Mouse (Mus musculus): ENCODE data around the gene Gm20388. TPM values are rescaled to one million over a fixed set of nuclear protein-coding genes. Genes with fewer than 3 reads are reported as not detected.

The Gm20388 gene
- polyA plus RNA-seq, 1 experiment from 2014 or later = not detected

GRCm38 (mm10) chr8:121174178-121174577 lies 1263.5 kb downstream of the Gm20388 start:
- Histone ChIP-seq H3K27ac (no peak overlapping the region), H3K4me1 (replicated peaks; ENCODE audit: control insufficient read depth, insufficient read depth, low read length) (0 out of 2 replicates have a peak, but pooled peaks cover 5% of the 10 kb centered on the region), H3K4me2 (replicated peaks) (no peak overlapping the region), H3K4me3 (replicated peaks; ENCODE audit: low read length) (no peak overlapping the region), H3K9me3 (ENCODE audit: control insufficient read depth, low read length) (no peaks in the 10 kb centered on the region), H3K9ac (no peak overlapping the region), H3K27me3 (ENCODE audit: control insufficient read depth, insufficient read depth, low read length) (no peaks in the 10 kb centered on the region), H3K36me3 (replicated peaks; ENCODE audit: control insufficient read depth, insufficient read depth) (no peaks in the 10 kb centered on the region)
- WGBS = 75% methylated on average over 10 of the region's 10 CpGs
- ATAC-seq (ENCODE audit: low FRiP score) = no peak
- no peak for DNase-seq (ENCODE audit: low spot score)

DNA sequence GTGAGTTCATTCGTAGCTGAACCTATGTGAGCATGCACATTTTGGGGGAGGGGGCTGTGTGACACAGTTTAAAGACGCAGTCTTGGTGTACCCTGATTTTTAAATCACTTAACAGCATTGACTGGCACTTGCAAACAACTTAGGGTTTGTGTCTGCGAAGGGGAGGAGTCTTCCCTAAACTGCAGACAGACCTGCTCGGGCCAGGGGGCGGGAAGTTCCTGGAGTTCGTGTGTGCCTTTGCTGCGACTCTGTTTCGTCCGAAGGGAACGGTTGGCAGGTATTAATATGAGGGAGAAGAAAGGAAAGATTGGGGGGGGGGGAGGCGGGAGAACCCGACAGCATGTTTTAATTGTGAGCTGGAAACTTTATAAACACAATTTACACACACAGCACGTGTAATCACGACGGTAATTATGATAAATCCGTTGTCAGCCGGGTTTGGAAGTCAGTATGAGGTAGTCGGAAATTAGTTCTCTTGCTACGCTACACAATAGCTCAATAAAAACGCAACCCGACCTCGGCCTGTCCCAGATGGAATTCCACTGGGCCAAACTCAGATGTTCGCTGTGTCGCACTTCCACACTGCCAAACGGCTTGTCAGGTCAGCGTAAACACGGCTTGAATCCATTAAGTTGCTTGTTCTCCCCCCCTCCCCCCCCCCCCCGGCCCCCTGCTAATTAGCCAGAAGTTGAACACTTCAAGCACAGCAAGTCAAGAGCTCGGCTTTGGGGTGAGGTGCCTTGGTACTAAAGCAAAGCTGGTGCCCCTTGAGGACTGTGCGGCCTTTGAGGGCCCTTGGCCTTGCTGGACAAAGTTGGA lies 1264.3 kb downstream of the Gm20388 start:
- WGBS = 50% methylated on average over 29 of the region's 30 CpGs
- H3K27ac ChIP-seq = no peak overlapping the region
- no peak overlapping the region for H3K4me3 ChIP-seq (replicated peaks; ENCODE audit: low read length)
- H3K4me1 ChIP-seq (replicated peaks; ENCODE audit: control insufficient read depth, insufficient read depth, low read length) = 0 out of 2 replicates have a peak, but pooled peaks cover 5% of the 10 kb centered on the region
- no peak for ATAC-seq (ENCODE audit: low FRiP score)
- H3K27me3 ChIP-seq (ENCODE audit: control insufficient read depth, insufficient read depth, low read length) = no peaks in the 10 kb centered on the region
- no peak for DNase-seq (ENCODE audit: low spot score)
- H3K9ac ChIP-seq = no peak overlapping the region
- no peaks in the 10 kb centered on the region for H3K9me3 ChIP-seq (ENCODE audit: control insufficient read depth, low read length)
- no peak overlapping the region for H3K4me2 ChIP-seq (replicated peaks)
- H3K36me3 ChIP-seq (replicated peaks; ENCODE audit: control insufficient read depth, insufficient read depth) = no peaks in the 10 kb centered on the region

- Histone ChIP-seq H3K36me3 (replicated peaks; ENCODE audit: control insufficient read depth, insufficient read depth) (no peaks in the 10 kb centered on the region), H3K4me3 (replicated peaks; ENCODE audit: low read length) (no peak overlapping the region), H3K27ac (no peak overlapping the region), H3K4me2 (replicated peaks) (no peak overlapping the region), H3K9me3 (ENCODE audit: control insufficient read depth, low read length) (no peaks in the 10 kb centered on the region), H3K27me3 (ENCODE audit: control insufficient read depth, insufficient read depth, low read length) (no peaks in the 10 kb centered on the region), H3K9ac (no peak overlapping the region), H3K4me1 (replicated peaks; ENCODE audit: control insufficient read depth, insufficient read depth, low read length) (peaks cover 4% of the 10 kb centered on the region; the same call in 1 of the 2 replicates)
- 74% methylated on average over 8 of the region's 8 CpGs for WGBS
- DNase-seq (ENCODE audit: low spot score) = no peak
- no peak for ATAC-seq (ENCODE audit: low FRiP score)
Observed at GRCm38 (mm10) chr8:121175540-121176090, 1265.0 kb downstream of the Gm20388 start.

DNA sequence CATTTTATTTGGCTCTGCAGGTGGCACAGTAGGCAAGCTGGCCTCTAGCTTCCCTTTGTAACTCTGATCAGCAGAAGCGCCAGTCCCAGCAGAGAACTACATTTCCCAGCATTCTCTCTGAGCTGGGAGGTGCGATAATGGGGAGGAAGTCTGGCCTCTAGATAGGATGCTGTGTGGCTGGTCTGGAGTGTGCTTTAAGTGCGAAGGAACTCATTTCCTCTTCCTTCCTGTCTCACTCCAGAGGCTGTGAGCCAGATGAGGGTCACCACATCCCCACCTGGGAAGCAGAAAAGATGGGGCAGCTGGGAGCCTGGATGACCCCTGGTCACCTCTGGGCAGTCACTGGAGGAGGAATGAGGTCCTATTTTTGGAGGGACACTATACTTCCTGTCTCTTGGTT lies 1265.7 kb downstream of the Gm20388 start:
- Histone ChIP-seq H3K4me1 (replicated peaks; ENCODE audit: control insufficient read depth, insufficient read depth, low read length) (peaks cover 10% of the 10 kb centered on the region), H3K9ac (no peak overlapping the region), H3K9me3 (ENCODE audit: control insufficient read depth, low read length) (no peaks in the 10 kb centered on the region), H3K4me3 (replicated peaks; ENCODE audit: low read length) (no peak overlapping the region), H3K36me3 (replicated peaks; ENCODE audit: control insufficient read depth, insufficient read depth) (no peaks in the 10 kb centered on the region), H3K4me2 (replicated peaks) (no peak overlapping the region), H3K27ac (no peak overlapping the region), H3K27me3 (ENCODE audit: control insufficient read depth, insufficient read depth, low read length) (no peaks in the 10 kb centered on the region)
- ATAC-seq (ENCODE audit: low FRiP score) = 0 out of 2 replicates have a peak, but pooled peaks have one; percentile 39
- DNase-seq (ENCODE audit: low spot score) = peak; percentile 49
- WGBS = 33% methylated on average over 3 of the region's 3 CpGs

DNA sequence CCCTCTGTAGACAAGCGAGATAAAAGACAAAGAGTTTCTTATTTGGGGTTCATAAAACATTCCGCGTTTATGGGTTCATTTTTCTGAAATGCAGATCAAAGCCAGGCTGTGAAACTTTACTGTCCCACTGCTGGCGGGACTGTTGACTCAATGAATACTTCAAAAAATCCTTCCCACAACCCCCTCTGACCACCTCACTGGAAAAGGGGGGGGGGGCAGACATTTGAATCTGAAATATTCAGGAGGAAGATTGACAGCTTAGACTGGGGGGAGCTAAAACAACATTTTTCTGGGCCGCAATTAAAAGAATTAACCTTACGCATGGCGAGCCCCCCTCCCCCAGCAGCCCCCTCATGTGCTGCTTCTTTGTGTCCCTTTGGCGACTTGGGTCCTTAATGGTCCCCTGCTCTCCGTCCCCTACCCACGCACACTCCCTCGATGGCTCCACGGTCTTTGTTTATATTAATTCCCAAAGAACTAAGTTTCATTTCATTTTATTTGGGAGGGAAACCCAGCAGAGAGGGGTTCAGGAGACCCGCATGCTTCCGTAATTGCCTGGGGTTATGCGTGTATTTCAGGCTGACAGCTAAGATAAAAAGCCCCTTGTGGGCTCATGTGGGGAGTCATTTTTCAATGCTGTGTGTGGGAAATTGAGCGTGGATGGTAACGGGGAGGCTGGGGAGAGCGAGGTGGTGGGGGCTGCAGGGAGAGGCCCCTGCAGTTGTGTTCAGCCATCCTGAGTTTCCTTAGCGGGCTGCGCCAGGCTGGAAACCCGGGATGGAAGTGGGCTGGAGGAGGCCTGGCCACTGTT lies 1270.0 kb downstream of the Gm20388 start:
- Histone ChIP-seq H3K27me3 (ENCODE audit: control insufficient read depth, insufficient read depth, low read length) (no peaks in the 10 kb centered on the region), H3K4me1 (replicated peaks; ENCODE audit: control insufficient read depth, insufficient read depth, low read length) (peaks cover 12% of the 10 kb centered on the region), H3K4me2 (replicated peaks) (peak overlapping the region; percentile 26), H3K9ac (no peak overlapping the region), H3K27ac (no peak overlapping the region; the same call in 1 of the 2 replicates), H3K4me3 (replicated peaks; ENCODE audit: low read length) (no peak overlapping the region), H3K9me3 (ENCODE audit: control insufficient read depth, low read length) (no peaks in the 10 kb centered on the region), H3K36me3 (replicated peaks; ENCODE audit: control insufficient read depth, insufficient read depth) (no peaks in the 10 kb centered on the region)
- ATAC-seq (ENCODE audit: low FRiP score) (peak; percentile 55; the same call in 1 of the 2 replicates), DNase-seq (ENCODE audit: low spot score) (peak; percentile 42)
- 28% methylated on average over 21 of the region's 21 CpGs for WGBS

DNA sequence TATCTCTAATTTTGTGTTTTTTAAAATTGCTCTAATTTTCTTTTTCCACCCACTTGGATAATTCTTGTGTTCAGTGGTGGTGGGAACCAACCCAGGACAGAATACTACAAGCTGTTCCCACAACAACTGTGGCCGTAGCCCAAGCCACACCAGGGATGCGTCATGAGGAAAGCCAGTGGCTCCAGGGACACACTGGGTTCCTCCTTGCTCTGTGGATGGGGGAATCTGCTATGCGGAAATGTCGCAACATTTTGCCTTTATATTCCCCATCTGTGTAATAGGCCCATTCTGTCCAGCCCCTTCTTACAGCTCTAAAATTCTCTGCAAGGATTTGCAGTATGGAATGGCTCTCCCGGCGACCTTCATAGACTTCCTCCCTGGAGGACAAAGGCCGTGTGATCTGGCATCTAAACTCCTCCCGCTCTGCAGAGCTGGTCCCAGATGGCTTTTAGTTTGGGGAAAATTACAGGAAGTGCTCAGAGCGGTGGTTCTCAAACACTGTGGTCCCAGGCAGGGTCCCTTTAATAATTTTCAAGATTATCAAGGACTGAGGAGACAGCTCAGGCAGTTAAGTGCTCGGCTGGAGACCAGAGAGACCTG lies 1270.7 kb downstream of the Gm20388 start:
- no peak for ATAC-seq (ENCODE audit: low FRiP score)
- H3K9me3 ChIP-seq (ENCODE audit: control insufficient read depth, low read length) = no peaks in the 10 kb centered on the region
- H3K27ac ChIP-seq = peak overlapping the region; percentile 24; the same call in 1 of the 2 replicates
- no peak overlapping the region for H3K9ac ChIP-seq
- H3K27me3 ChIP-seq (ENCODE audit: control insufficient read depth, insufficient read depth, low read length) = no peaks in the 10 kb centered on the region
- peak overlapping the region; percentile 26; the same call in 1 of the 2 replicates for H3K4me2 ChIP-seq (replicated peaks)
- peaks cover 12% of the 10 kb centered on the region for H3K4me1 ChIP-seq (replicated peaks; ENCODE audit: control insufficient read depth, insufficient read depth, low read length)
- WGBS = 55% methylated on average over 10 of the region's 10 CpGs
- H3K4me3 ChIP-seq (replicated peaks; ENCODE audit: low read length) = no peak overlapping the region
- no peak for DNase-seq (ENCODE audit: low spot score)
- H3K36me3 ChIP-seq (replicated peaks; ENCODE audit: control insufficient read depth, insufficient read depth) = no peaks in the 10 kb centered on the region

- Histone ChIP-seq H3K4me2 (replicated peaks) (no peak overlapping the region), H3K27ac (no peak overlapping the region), H3K4me3 (replicated peaks; ENCODE audit: low read length) (no peak overlapping the region), H3K4me1 (replicated peaks; ENCODE audit: control insufficient read depth, insufficient read depth, low read length) (no peaks in the 10 kb centered on the region), H3K9me3 (ENCODE audit: control insufficient read depth, low read length) (no peaks in the 10 kb centered on the region), H3K36me3 (replicated peaks; ENCODE audit: control insufficient read depth, insufficient read depth) (no peaks in the 10 kb centered on the region), H3K27me3 (ENCODE audit: control insufficient read depth, insufficient read depth, low read length) (no peaks in the 10 kb centered on the region; the same call in 1 of the 2 replicates), H3K9ac (no peak overlapping the region)
- no peak for ATAC-seq (ENCODE audit: low FRiP score)
- DNase-seq (ENCODE audit: low spot score) = no peak
- 82% methylated on average over 15 of the region's 15 CpGs for WGBS
Observed at GRCm38 (mm10) chr8:121187491-121188364, 1277.1 kb downstream of the Gm20388 start.

- no peak for ATAC-seq (ENCODE audit: low FRiP score)
- Histone ChIP-seq H3K4me2 (replicated peaks) (no peak overlapping the region), H3K9ac (no peak overlapping the region)
Observed at GRCm38 (mm10) chr8:121188994-121189393, 1278.4 kb downstream of the Gm20388 start.

More at GRCm38 (mm10) chr8:121188994-121189393, 1278.4 kb downstream of the Gm20388 start:
- H3K4me1 ChIP-seq (replicated peaks; ENCODE audit: control insufficient read depth, insufficient read depth, low read length) = no peaks in the 10 kb centered on the region
- no peaks in the 10 kb centered on the region for H3K9me3 ChIP-seq (ENCODE audit: control insufficient read depth, low read length)
- H3K27ac ChIP-seq = no peak overlapping the region
- H3K4me3 ChIP-seq (replicated peaks; ENCODE audit: low read length) = no peak overlapping the region
- no peaks in the 10 kb centered on the region for H3K36me3 ChIP-seq (replicated peaks; ENCODE audit: control insufficient read depth, insufficient read depth)
- 72% methylated on average over 9 of the region's 9 CpGs for WGBS
- no peaks in the 10 kb centered on the region; the same call in 1 of the 2 replicates for H3K27me3 ChIP-seq (ENCODE audit: control insufficient read depth, insufficient read depth, low read length)
- no peak for DNase-seq (ENCODE audit: low spot score)
